Mouse (Mus musculus) CH12.LX (cell line): Measurements from ENCODE around the gene Las1l. TPM values are rescaled to one million over a fixed set of nuclear protein-coding genes. Genes with fewer than 3 reads are reported as not detected.

Source experiments
- DNase-seq: peaks from one replicate; pipeline ENCODE4 v3.0.0-alpha.2; 2013; ENCODE audit errors: extremely low read depth
- H3K27ac ChIP-seq: 2 replicates; pipeline ENCODE4 v1.5.1; 2012; ENCODE audit warnings: low read depth, mild to moderate bottlenecking, control low read depth, moderate library complexity; ENCODE audit not compliant: insufficient read depth
- H3K27me3 ChIP-seq: replicated peaks from 2 replicates; pipeline ENCODE3; 2012; ENCODE audit warnings: inconsistent platforms
- H3K36me3 ChIP-seq, 2 experiments: replicated peaks in 1 of 2; 2 replicates each; pipeline versions ENCODE3 to v1.6.1; 2012; ENCODE audit warnings: inconsistent platforms in 1 of 2, low read length in 1 of 2, mild to moderate bottlenecking in 1 of 2, mixed read lengths in 1 of 2, moderate library complexity in 1 of 2; ENCODE audit not compliant: control insufficient read depth in 1 of 2, insufficient read depth in 1 of 2
- H3K4me1 ChIP-seq, 2 experiments: 2 replicates each; pipeline ENCODE4 v1.6.1; 2012; ENCODE audit warnings: inconsistent platforms in 1 of 2, moderate library complexity in 1 of 2; ENCODE audit not compliant: insufficient read depth in 2 of 2, control insufficient read depth in 1 of 2
- H3K4me2 ChIP-seq: 2 replicates; pipeline ENCODE4 v1.6.1; 2012; ENCODE audit warnings: low read depth, mild to moderate bottlenecking, control low read depth; ENCODE audit not compliant: poor library complexity, insufficient read depth, severe bottlenecking
- H3K4me3 ChIP-seq, 3 experiments: fragments of 150-350 bp in 1 of 3; sonication (generic) in 1 of 3; replicated peaks in 1 of 3; 2 replicates each; pipeline versions ENCODE3 to v1.5.1; 2011 to 2012; ENCODE audit warnings: low read depth in 2 of 3, low read length in 2 of 3, mild to moderate bottlenecking in 2 of 3, moderate library complexity in 2 of 3, control low read depth in 1 of 3, improper control_type of control experiment in 1 of 3, inconsistent platforms in 1 of 3, mixed read lengths in 1 of 3; ENCODE audit not compliant: poor library complexity in 1 of 3
- H3K79me2 ChIP-seq: replicated peaks from 2 replicates; pipeline ENCODE4 v1.6.1; 2012; ENCODE audit warnings: mild to moderate bottlenecking, moderate library complexity; ENCODE audit not compliant: control insufficient read depth, poor library complexity, insufficient read depth, severe bottlenecking; ENCODE audit errors: extremely low read depth
- H3K9ac ChIP-seq: 2 replicates; pipeline ENCODE4 v1.6.1; 2012; ENCODE audit warnings: low read depth, mild to moderate bottlenecking, control low read depth, moderate library complexity; ENCODE audit not compliant: insufficient read depth
- H3K9me3 ChIP-seq: replicated peaks from 2 replicates; pipeline ENCODE3; 2012; ENCODE audit warnings: low read length, inconsistent platforms, mixed read lengths
- CHD2 ChIP-seq: IDR thresholded peaks from 2 replicates; pipeline ENCODE4 v1.6.1; 2011; ENCODE audit warnings: low read length, improper control_type of control experiment
- CTCF ChIP-seq, 2 experiments: IDR thresholded peaks in 1 of 2; conservative IDR thresholded peaks in 1 of 2; 2 replicates each; pipeline ENCODE4 v1.5.1; 2011 to 2012; ENCODE audit warnings: low read depth in 2 of 2, low read length in 2 of 2, improper control_type of control experiment in 1 of 2, inconsistent platforms in 1 of 2, mild to moderate bottlenecking in 1 of 2, moderate library complexity in 1 of 2
- EP300 ChIP-seq: IDR thresholded peaks from 2 replicates; pipeline ENCODE4 v1.6.1; 2011; ENCODE audit warnings: low read length, improper control_type of control experiment
- ETS1 ChIP-seq: conservative IDR thresholded peaks from 2 replicates; pipeline ENCODE4 v1.6.1; 2012; ENCODE audit warnings: low read depth, mild to moderate bottlenecking, inconsistent platforms, low read length, improper control_type of control experiment, moderate library complexity
- GABPA ChIP-seq: IDR thresholded peaks from 2 replicates; pipeline ENCODE4 v1.6.1; 2012; ENCODE audit warnings: low read depth, low read length, improper control_type of control experiment, inconsistent platforms; ENCODE audit not compliant: insufficient replicate concordance
- HCFC1 ChIP-seq: IDR thresholded peaks from 2 replicates; pipeline ENCODE4 v1.6.1; 2012; ENCODE audit warnings: low read depth, mild to moderate bottlenecking, inconsistent platforms, low read length, improper control_type of control experiment
- IRF4 ChIP-seq: IDR thresholded peaks from 2 replicates; pipeline ENCODE4 v1.6.1; 2014; ENCODE audit warnings: low read depth, mild to moderate bottlenecking, inconsistent platforms, low read length, improper control_type of control experiment
- KAT2A ChIP-seq: IDR thresholded peaks from 2 replicates; pipeline ENCODE4 v1.6.1; 2012; ENCODE audit warnings: low read length, improper control_type of control experiment, inconsistent platforms; ENCODE audit not compliant: insufficient replicate concordance
- MAX ChIP-seq: IDR thresholded peaks from 2 replicates; pipeline ENCODE4 v1.6.1; 2011; ENCODE audit warnings: low read length, improper control_type of control experiment
- MAZ ChIP-seq: IDR thresholded peaks from 2 replicates; pipeline ENCODE4 v1.6.1; 2012; ENCODE audit warnings: low read depth, mild to moderate bottlenecking, inconsistent platforms, low read length, improper control_type of control experiment, moderate library complexity
- MEF2A ChIP-seq: IDR thresholded peaks from 2 replicates; pipeline ENCODE4 v1.6.1; 2014; ENCODE audit warnings: low read depth, mild to moderate bottlenecking, inconsistent platforms, low read length, improper control_type of control experiment, borderline replicate concordance
- MXI1 ChIP-seq: IDR thresholded peaks from 2 replicates; pipeline ENCODE4 v1.6.1; 2011; ENCODE audit warnings: mild to moderate bottlenecking, low read depth, low read length, improper control_type of control experiment
- MYC ChIP-seq: IDR thresholded peaks from 2 replicates; pipeline ENCODE4 v1.6.1; 2011; ENCODE audit warnings: low read depth, mild to moderate bottlenecking, improper control_type of control experiment, low read length
- NELFE ChIP-seq: IDR thresholded peaks from 2 replicates; pipeline ENCODE4 v1.6.1; 2011; ENCODE audit warnings: low read depth, low read length, improper control_type of control experiment
- POLR2A ChIP-seq: IDR thresholded peaks from 2 replicates; pipeline ENCODE4 v1.6.1; 2011; ENCODE audit warnings: low read depth, mild to moderate bottlenecking, improper control_type of control experiment, low read length
- RCOR1 ChIP-seq: conservative IDR thresholded peaks from 2 replicates; pipeline ENCODE4 v1.6.1; 2012; ENCODE audit warnings: low read depth, mild to moderate bottlenecking, inconsistent platforms, low read length, improper control_type of control experiment
- SIN3A ChIP-seq: IDR thresholded peaks from 2 replicates; pipeline ENCODE4 v1.6.1; 2012; ENCODE audit warnings: low read length, improper control_type of control experiment, inconsistent platforms
- SMC3 ChIP-seq: IDR thresholded peaks from 2 replicates; pipeline ENCODE4 v1.6.1; 2011; ENCODE audit warnings: low read depth, low read length, improper control_type of control experiment
- TBP ChIP-seq: conservative IDR thresholded peaks from 2 replicates; pipeline ENCODE4 v1.6.1; 2011; ENCODE audit warnings: low read depth, low read length, improper control_type of control experiment
- TCF12 ChIP-seq: IDR thresholded peaks from 2 replicates; pipeline ENCODE4 v1.6.1; 2014; ENCODE audit warnings: low read depth, mild to moderate bottlenecking, inconsistent platforms, low read length, improper control_type of control experiment
- UBTF ChIP-seq: IDR thresholded peaks from 2 replicates; pipeline ENCODE4 v1.6.1; 2012; ENCODE audit warnings: low read depth, mild to moderate bottlenecking, inconsistent platforms, low read length, improper control_type of control experiment, moderate library complexity
- USF1 ChIP-seq: IDR thresholded peaks from 2 replicates; pipeline ENCODE4 v1.6.1; 2014; ENCODE audit warnings: low read depth, mild to moderate bottlenecking, inconsistent platforms, low read length, improper control_type of control experiment
- USF2 ChIP-seq: conservative IDR thresholded peaks from 2 replicates; pipeline ENCODE4 v1.6.1; 2011; ENCODE audit warnings: low read depth, low read length, improper control_type of control experiment
- ZKSCAN1 ChIP-seq: IDR thresholded peaks from 2 replicates; pipeline ENCODE4 v1.6.1; 2012; ENCODE audit warnings: low read depth, inconsistent platforms, low read length, improper control_type of control experiment, borderline replicate concordance
- ZMIZ1 ChIP-seq: IDR thresholded peaks from 2 replicates; pipeline ENCODE4 v1.6.1; 2012; ENCODE audit warnings: low read depth, mild to moderate bottlenecking, inconsistent platforms, low read length, improper control_type of control experiment
- dilution Hi-C: fragments of 300-500 bp; cut with MboI; formaldehyde crosslinking; loops from 2 replicates; pipeline ENCODE4 v1.14.3; 2020; ENCODE audit warnings: low sequenced_read_pairs; ENCODE audit not compliant: extremely low pct_unique_long_range_greater_than_20kb, extremely low pct_ligation_motif_present
- in situ Hi-C: fragments of 300-500 bp; cut with MboI; formaldehyde crosslinking; loops from 3 replicates; pipeline ENCODE4 v1.14.3; 2019; ENCODE audit warnings: low sequenced_read_pairs, low pct_ligation_motif_present, low pct_unique_long_range_greater_than_20kb, mixed read lengths
- polyA plus RNA-seq: library from polyadenylated mRNA; unstranded; fragments of >175 nt; gene quantifications from 2 replicates; pipeline ENCODE4 v1.2.1, GENCODE M21; 2012; ENCODE audit warnings: low read depth; ENCODE audit not compliant: insufficient read length
- total RNA-seq, 2 experiments: library from RNA; depleted of rRNA; stranded (reverse); fragments of 300-350 nt in 1 of 2; fragments of >200 nt in 1 of 2; gene quantifications; 2 replicates each; pipeline ENCODE4 v1.2.3; 2012 to 2014

Las1l gene
- total and polyA plus RNA-seq, 3 experiments: 31.9 to 108 (median 33.1) TPM

GRCm38 (mm10) chrX:95968594-95968965 is 11.8 kb upstream of the Las1l start:
- Histone ChIP-seq H3K4me3 (peak overlapping the region; percentile 60 to 87 (median 61)), H3K4me1 (peaks cover 0 to 29% of the 10 kb centered on the region in 2 experiments; a peak in 2 of 4 replicates), H3K4me2 (peak overlapping the region; percentile 63), H3K27ac (peak overlapping the region; percentile 88), H3K9me3 (no peaks in the 10 kb centered on the region), H3K9ac (peak overlapping the region; percentile 94), H3K36me3 (no peaks in the 10 kb centered on the region), H3K79me2 (no peaks in the 10 kb centered on the region), H3K27me3 (no peaks in the 10 kb centered on the region)
- dilution Hi-C loops: no loop called here
- in situ Hi-C loops: no loop called here
- peak; percentile 51; the same call in 1 of the 2 replicates for TF ChIP-seq TCF12
- TF ChIP-seq TBP: peak; percentile 90; the same call in 1 of the 2 replicates
- TF ChIP-seq GABPA: no peak
- peak; percentile 57; the same call in 1 of the 2 replicates for TF ChIP-seq MYC
- TF ChIP-seq MAX: peak; percentile 83
- TF ChIP-seq NELFE: peak; percentile 40; the same call in 1 of the 2 replicates
- TF ChIP-seq HCFC1: no peak
- 0 out of 2 replicates have a peak, but pooled peaks have one; percentile 32 for TF ChIP-seq ZMIZ1
- peak; percentile 65 for TF ChIP-seq USF1
- peak; percentile 77; the same call in 1 of the 2 replicates for TF ChIP-seq MXI1
- peak; percentile 55; the same call in 1 of the 2 replicates for TF ChIP-seq POLR2A
- TF ChIP-seq IRF4: no peak
- TF ChIP-seq USF2: 0 out of 2 replicates have a peak, but pooled peaks have one; percentile 22
- TF ChIP-seq RCOR1: no peak
- DNase-seq: peak; percentile 95

GRCm38 (mm10) chrX:95967847-95968593 is 11.3 kb upstream of the Las1l start:
- no peaks in the 10 kb centered on the region for H3K9me3 ChIP-seq
- TF ChIP-seq TCF12: 0 out of 2 replicates have a peak, but pooled peaks have one; percentile 56
- peak; percentile 59; the same call in 1 of the 2 replicates for TF ChIP-seq CHD2
- no peak for TF ChIP-seq SMC3
- no peak for TF ChIP-seq EP300
- no peak for TF ChIP-seq MEF2A
- no peak for TF ChIP-seq ETS1
- peak; percentile 39; the same call in 1 of the 2 replicates for TF ChIP-seq MAZ
- TF ChIP-seq CTCF (conservative IDR thresholded peaks at IDR 0.05 in 1 of 2, IDR thresholded peaks at IDR 0.05 in 1 of 2; ENCODE audit: low read depth in 2 of 2, low read length in 2 of 2): peak in 1 of 2 experiments; percentile 31; a peak in 2 of 4 replicates
- TF ChIP-seq MXI1: peak; percentile 44; the same call in 1 of the 2 replicates
- peak; percentile 55; the same call in 1 of the 2 replicates for TF ChIP-seq NELFE
- peak; percentile 75 for TF ChIP-seq MYC
- peak; percentile 74 for TF ChIP-seq USF1
- peak; percentile 65 for TF ChIP-seq HCFC1
- 0 out of 2 replicates have a peak, but pooled peaks have one; percentile 10 for TF ChIP-seq KAT2A
- TF ChIP-seq UBTF: no peak
- TF ChIP-seq SIN3A: peak; percentile 39; the same call in 1 of the 2 replicates
- peak; percentile 32 for TF ChIP-seq USF2
- TF ChIP-seq MAX: peak; percentile 78
- 0 out of 2 replicates have a peak, but pooled peaks have one; percentile 42 for TF ChIP-seq ZMIZ1
- TF ChIP-seq ZKSCAN1: no peak
- peak; percentile 56; the same call in 1 of the 2 replicates for TF ChIP-seq TBP
- TF ChIP-seq POLR2A: peak; percentile 64
- H3K4me3 ChIP-seq: peak overlapping the region; percentile 60 to 87 (median 61)
- in situ Hi-C loops (no loop called here), dilution Hi-C loops (no loop called here)
- peaks cover 0 to 29% of the 10 kb centered on the region in 2 experiments; a peak in 2 of 4 replicates for H3K4me1 ChIP-seq
- no peaks in the 10 kb centered on the region for H3K79me2 ChIP-seq
- H3K27ac ChIP-seq: peak overlapping the region; percentile 88
- peak overlapping the region; percentile 51 for H3K4me2 ChIP-seq
- peak overlapping the region; percentile 94 for H3K9ac ChIP-seq
- no peaks in the 10 kb centered on the region for H3K36me3 ChIP-seq
- peak; percentile 90 for DNase-seq
- H3K27me3 ChIP-seq: no peaks in the 10 kb centered on the region
